Mouse (Mus musculus): ENCODE data around the gene Uhrf1bp1. TPM values are rescaled to one million over a fixed set of nuclear protein-coding genes. Genes with fewer than 3 reads are reported as not detected.

The Uhrf1bp1 gene
- polyA plus RNA-seq, 1 experiment from 2014 or later = 7.8 TPM

DNA sequence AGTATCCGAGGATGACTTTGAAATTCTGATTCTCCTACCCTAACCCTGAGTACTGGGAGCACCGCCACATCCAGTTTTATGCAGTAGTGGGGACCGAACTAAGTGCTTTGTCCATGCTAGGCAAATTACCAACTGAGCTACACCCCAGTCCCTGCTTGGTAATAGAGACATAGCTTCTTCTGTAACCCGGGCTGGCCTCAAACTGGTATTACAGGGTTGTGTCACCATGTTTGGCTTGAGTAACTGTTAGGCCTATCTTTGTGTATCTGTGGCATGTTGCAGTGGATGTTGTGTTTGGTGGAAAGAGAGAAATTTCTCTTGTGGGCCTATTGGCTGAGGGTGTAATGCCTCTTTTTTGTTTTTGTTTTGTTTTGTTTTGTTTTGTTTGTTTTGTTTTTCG lies 74.0 kb downstream of the Uhrf1bp1 start:
- H3K4me2 ChIP-seq (replicated peaks) = no peak overlapping the region
- ATAC-seq (ENCODE audit: low FRiP score, low read depth) = no peak
- no peak overlapping the region for H3K27ac ChIP-seq
- no peaks in the 10 kb centered on the region for H3K9me3 ChIP-seq
- no peaks in the 10 kb centered on the region for H3K27me3 ChIP-seq (replicated peaks)
- WGBS = 91% methylated on average over 5 of the region's 5 CpGs
- H3K4me1 ChIP-seq = no peaks in the 10 kb centered on the region
- no peaks in the 10 kb centered on the region for H3K36me3 ChIP-seq
- H3K4me3 ChIP-seq = no peak overlapping the region
- H3K9ac ChIP-seq = no peak overlapping the region

- no peak for ATAC-seq (ENCODE audit: low FRiP score, low read depth)
Observed at GRCm38 (mm10) chr17:27931826-27932225, 75.6 kb downstream of the Uhrf1bp1 start.

DNA sequence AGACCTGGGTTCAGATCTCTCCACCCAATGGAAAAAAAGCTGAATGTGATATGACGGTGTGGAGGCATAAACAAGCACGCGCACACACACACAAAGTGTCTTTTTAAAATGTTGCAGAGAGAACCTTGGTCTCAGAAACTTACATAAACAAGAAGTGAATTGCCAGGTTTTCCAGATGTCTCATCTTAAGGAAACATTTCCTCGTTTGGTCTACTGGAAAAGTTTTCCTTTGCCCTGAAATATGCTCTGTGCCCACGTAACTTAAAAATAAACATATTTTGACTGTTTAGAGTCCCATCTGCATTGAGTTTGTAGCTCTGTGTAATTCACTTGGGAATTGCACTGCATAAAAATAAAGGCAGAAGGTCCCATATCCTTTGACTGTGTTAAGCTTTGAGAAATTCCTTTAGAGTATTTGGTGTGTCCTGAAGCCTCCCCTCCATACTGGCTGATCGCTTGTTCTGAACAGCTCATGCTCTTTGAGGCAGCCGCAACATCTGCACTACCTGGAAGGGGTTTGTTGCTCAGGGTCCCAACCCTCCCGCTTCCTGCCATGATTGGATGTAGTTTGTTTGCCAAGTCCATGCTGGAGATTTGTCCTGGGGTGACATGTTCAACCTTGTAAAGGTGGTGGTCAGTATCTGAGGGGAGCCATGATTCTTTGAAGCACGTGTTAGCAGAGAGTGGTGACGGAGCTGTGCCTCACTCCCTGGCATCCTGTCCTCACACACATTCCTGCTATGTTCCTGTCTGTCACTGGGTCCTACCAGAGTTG lies 78.1 kb downstream of the Uhrf1bp1 start:
- no peaks in the 10 kb centered on the region for H3K9me3 ChIP-seq
- WGBS = 90% methylated on average over 10 of the region's 10 CpGs
- 0 out of 2 replicates have a peak, but pooled peaks cover 3% of the 10 kb centered on the region for H3K4me1 ChIP-seq
- H3K4me2 ChIP-seq (replicated peaks) = no peak overlapping the region
- H3K4me3 ChIP-seq = no peak overlapping the region
- ATAC-seq (ENCODE audit: low FRiP score, low read depth) = no peak
- no peaks in the 10 kb centered on the region for H3K36me3 ChIP-seq
- no peaks in the 10 kb centered on the region for H3K27me3 ChIP-seq (replicated peaks)
- H3K9ac ChIP-seq = no peak overlapping the region
- H3K27ac ChIP-seq = no peak overlapping the region

More at GRCm38 (mm10) chr17:27931826-27932225, 75.6 kb downstream of the Uhrf1bp1 start:
- H3K27ac ChIP-seq = no peak overlapping the region
- no peak overlapping the region for H3K4me2 ChIP-seq (replicated peaks)
- H3K9me3 ChIP-seq = no peaks in the 10 kb centered on the region
- H3K36me3 ChIP-seq = no peaks in the 10 kb centered on the region
- no peak overlapping the region for H3K9ac ChIP-seq
- no peaks in the 10 kb centered on the region for H3K27me3 ChIP-seq (replicated peaks)
- 85% methylated on average over 4 of the region's 4 CpGs for WGBS
- H3K4me1 ChIP-seq = no peaks in the 10 kb centered on the region
- H3K4me3 ChIP-seq = no peak overlapping the region

- WGBS = 96% methylated on average over 3 of the region's 3 CpGs
- no peak overlapping the region for H3K27ac ChIP-seq
- H3K9me3 ChIP-seq = no peaks in the 10 kb centered on the region
- no peak for ATAC-seq (ENCODE audit: low FRiP score, low read depth)
- H3K36me3 ChIP-seq = no peaks in the 10 kb centered on the region
- H3K4me1 ChIP-seq = peaks cover 8% of the 10 kb centered on the region
- H3K4me3 ChIP-seq = no peak overlapping the region
- no peak overlapping the region for H3K9ac ChIP-seq
- H3K4me2 ChIP-seq (replicated peaks) = no peak overlapping the region
- no peaks in the 10 kb centered on the region for H3K27me3 ChIP-seq (replicated peaks)
Observed at GRCm38 (mm10) chr17:27935091-27935490, 78.8 kb downstream of the Uhrf1bp1 start.

DNA sequence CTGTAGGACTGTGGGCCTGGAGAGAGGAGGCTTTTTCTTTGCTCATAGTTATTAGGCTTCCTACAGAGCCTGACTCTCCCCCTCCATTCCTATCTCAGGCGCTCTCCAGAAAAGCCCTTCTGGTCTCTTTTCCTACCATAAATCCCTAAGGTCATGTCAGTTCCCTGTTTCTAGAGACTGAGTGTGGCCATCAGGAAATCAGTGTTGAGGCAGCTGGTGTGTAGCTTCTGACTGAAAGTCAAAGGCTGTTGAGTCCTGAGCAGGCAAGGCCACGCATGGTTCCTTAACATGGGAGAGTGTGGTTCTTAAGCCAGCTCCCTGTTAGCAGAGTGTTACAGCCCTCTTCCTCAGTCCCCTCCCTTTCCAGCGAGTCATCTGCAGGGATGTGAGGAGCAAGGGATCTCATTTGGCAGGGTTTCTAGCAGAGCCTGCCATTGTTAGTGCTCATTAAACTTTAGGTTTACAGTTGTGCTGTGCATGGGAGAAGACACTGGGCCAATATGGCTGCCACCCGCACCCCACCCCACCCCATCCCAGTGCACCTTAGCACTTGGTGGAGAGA lies 80.9 kb downstream of the Uhrf1bp1 start:
- Histone ChIP-seq H3K4me3 (no peak overlapping the region), H3K27ac (no peak overlapping the region; the same call in 1 of the 2 replicates), H3K27me3 (replicated peaks) (no peaks in the 10 kb centered on the region), H3K9me3 (no peaks in the 10 kb centered on the region), H3K36me3 (no peaks in the 10 kb centered on the region), H3K4me1 (peaks cover 15% of the 10 kb centered on the region), H3K4me2 (replicated peaks) (no peak overlapping the region), H3K9ac (no peak overlapping the region)
- WGBS = 80% methylated on average over 4 of the region's 4 CpGs
- no peak for ATAC-seq (ENCODE audit: low FRiP score, low read depth)

DNA sequence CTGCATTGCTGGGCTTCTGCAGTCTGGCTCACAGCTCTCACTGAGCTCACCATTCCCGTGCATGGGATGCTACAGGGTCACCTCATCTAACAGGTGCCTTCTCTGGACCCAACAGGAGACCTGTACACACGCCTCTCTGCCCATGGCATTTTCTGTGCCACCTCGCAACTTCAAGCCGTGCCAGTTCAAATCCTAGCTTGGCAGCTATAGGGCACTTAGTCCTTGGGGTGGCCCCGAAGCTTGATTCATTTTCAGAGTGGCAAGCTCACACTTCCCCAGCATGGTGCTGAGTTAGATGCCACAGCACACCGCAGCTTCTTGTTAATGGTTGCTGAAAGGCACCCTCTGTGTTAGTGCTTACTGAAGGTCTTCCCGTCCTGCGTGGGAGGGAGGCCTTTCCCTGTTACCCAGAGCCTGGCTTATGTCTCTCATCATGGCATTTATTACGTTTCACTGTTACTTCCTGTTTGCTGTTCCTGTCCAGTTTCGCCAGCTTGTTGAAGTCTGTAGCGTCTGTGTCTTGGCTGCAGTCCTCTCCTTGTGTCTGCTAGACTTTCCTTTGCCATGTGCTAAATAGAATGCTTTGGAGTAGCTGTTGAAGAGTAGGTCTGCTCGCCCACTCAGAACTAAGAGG lies 82.0 kb downstream of the Uhrf1bp1 start:
- Histone ChIP-seq H3K4me1 (peaks cover 15% of the 10 kb centered on the region), H3K4me2 (replicated peaks) (no peak overlapping the region), H3K9ac (no peak overlapping the region), H3K4me3 (no peak overlapping the region), H3K9me3 (no peaks in the 10 kb centered on the region), H3K36me3 (no peaks in the 10 kb centered on the region), H3K27ac (no peak overlapping the region), H3K27me3 (replicated peaks) (no peaks in the 10 kb centered on the region)
- 86% methylated on average over 12 of the region's 12 CpGs for WGBS
- ATAC-seq (ENCODE audit: low FRiP score, low read depth) = no peak

DNA sequence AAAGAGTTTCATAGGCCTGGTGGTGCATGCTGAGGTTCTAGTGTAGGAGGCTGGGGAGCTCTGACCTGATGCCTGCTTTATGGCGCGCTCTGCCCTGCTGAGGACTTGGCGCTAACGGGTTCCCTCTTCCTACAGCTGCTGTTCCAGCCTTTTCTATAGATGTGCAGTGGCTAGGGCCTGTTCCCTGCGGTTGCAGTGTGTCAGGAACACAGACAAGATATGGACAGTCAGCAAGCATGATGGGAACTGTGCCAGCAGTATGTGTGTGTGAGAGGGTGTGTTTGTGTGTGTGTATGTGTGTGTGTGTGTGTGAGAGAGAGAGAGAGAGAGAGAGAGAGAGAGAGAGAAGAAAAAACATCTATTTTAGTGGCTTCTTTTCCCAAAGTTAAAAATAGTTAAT lies 82.8 kb downstream of the Uhrf1bp1 start:
- 61% methylated on average over 5 of the region's 5 CpGs for WGBS
- Histone ChIP-seq H3K4me1 (peaks cover 15% of the 10 kb centered on the region), H3K9ac (no peak overlapping the region), H3K4me3 (no peak overlapping the region), H3K4me2 (replicated peaks) (no peak overlapping the region), H3K27ac (no peak overlapping the region), H3K9me3 (no peaks in the 10 kb centered on the region), H3K27me3 (replicated peaks) (no peaks in the 10 kb centered on the region), H3K36me3 (no peaks in the 10 kb centered on the region)
- no peak for ATAC-seq (ENCODE audit: low FRiP score, low read depth)

DNA sequence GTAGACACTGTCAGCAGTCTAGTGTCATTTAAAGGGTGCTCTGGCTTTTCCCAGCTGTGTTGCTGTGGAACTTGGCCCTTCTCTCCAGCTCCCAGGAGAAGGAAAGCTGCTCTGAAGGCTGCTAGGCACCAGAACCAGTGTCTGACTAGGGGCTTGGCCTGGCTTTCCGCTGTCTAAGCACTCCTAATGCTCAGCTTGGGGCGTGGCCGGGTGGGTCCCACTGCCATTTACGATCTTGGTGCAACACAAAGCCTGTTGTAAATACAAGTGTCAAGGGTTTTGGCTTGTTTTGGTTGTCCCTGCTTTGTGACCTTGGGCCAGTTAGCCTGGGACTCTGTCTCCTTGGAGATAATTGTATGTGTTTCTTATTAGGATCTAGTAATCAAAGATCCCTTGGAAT lies 84.1 kb downstream of the Uhrf1bp1 start:
- no peaks in the 10 kb centered on the region for H3K36me3 ChIP-seq
- H3K9ac ChIP-seq = no peak overlapping the region
- 16% methylated on average over 4 of the region's 4 CpGs for WGBS
- no peaks in the 10 kb centered on the region for H3K27me3 ChIP-seq (replicated peaks)
- no peak overlapping the region for H3K4me2 ChIP-seq (replicated peaks)
- H3K4me1 ChIP-seq = peaks cover 15% of the 10 kb centered on the region
- H3K4me3 ChIP-seq = no peak overlapping the region
- ATAC-seq (ENCODE audit: low FRiP score, low read depth) = no peak
- no peak overlapping the region for H3K27ac ChIP-seq
- no peaks in the 10 kb centered on the region for H3K9me3 ChIP-seq

GRCm38 (mm10) chr17:27941178-27941577 lies 84.9 kb downstream of the Uhrf1bp1 start:
- 84% methylated on average over 5 of the region's 5 CpGs for WGBS
- Histone ChIP-seq H3K4me2 (replicated peaks) (no peak overlapping the region), H3K9me3 (no peaks in the 10 kb centered on the region), H3K4me1 (peaks cover 23% of the 10 kb centered on the region), H3K9ac (no peak overlapping the region), H3K4me3 (no peak overlapping the region), H3K27me3 (replicated peaks) (no peaks in the 10 kb centered on the region), H3K36me3 (no peaks in the 10 kb centered on the region), H3K27ac (no peak overlapping the region)
- no peak for ATAC-seq (ENCODE audit: low FRiP score, low read depth)

- Histone ChIP-seq H3K27ac (no peak overlapping the region), H3K27me3 (replicated peaks) (no peaks in the 10 kb centered on the region), H3K4me1 (peaks cover 28% of the 10 kb centered on the region), H3K36me3 (no peaks in the 10 kb centered on the region), H3K4me2 (replicated peaks) (no peak overlapping the region), H3K9me3 (no peaks in the 10 kb centered on the region), H3K9ac (no peak overlapping the region), H3K4me3 (no peak overlapping the region)
- no peak for ATAC-seq (ENCODE audit: low FRiP score, low read depth)
- 78% methylated on average over 2 of the region's 2 CpGs for WGBS
Observed at GRCm38 (mm10) chr17:27941698-27942097, 85.5 kb downstream of the Uhrf1bp1 start.

GRCm38 (mm10) chr17:27942131-27942530 lies 85.9 kb downstream of the Uhrf1bp1 start:
- H3K36me3 ChIP-seq = no peaks in the 10 kb centered on the region
- no peaks in the 10 kb centered on the region for H3K9me3 ChIP-seq
- ATAC-seq (ENCODE audit: low FRiP score, low read depth) = no peak
- H3K27ac ChIP-seq = no peak overlapping the region
- H3K4me1 ChIP-seq = peaks cover 29% of the 10 kb centered on the region
- no peak overlapping the region for H3K9ac ChIP-seq
- whole genome bisulfite sequencing = 90% methylated on average over 4 of the region's 4 CpGs
- H3K27me3 ChIP-seq (replicated peaks) = no peaks in the 10 kb centered on the region
- no peak overlapping the region for H3K4me3 ChIP-seq
- H3K4me2 ChIP-seq (replicated peaks) = no peak overlapping the region

DNA sequence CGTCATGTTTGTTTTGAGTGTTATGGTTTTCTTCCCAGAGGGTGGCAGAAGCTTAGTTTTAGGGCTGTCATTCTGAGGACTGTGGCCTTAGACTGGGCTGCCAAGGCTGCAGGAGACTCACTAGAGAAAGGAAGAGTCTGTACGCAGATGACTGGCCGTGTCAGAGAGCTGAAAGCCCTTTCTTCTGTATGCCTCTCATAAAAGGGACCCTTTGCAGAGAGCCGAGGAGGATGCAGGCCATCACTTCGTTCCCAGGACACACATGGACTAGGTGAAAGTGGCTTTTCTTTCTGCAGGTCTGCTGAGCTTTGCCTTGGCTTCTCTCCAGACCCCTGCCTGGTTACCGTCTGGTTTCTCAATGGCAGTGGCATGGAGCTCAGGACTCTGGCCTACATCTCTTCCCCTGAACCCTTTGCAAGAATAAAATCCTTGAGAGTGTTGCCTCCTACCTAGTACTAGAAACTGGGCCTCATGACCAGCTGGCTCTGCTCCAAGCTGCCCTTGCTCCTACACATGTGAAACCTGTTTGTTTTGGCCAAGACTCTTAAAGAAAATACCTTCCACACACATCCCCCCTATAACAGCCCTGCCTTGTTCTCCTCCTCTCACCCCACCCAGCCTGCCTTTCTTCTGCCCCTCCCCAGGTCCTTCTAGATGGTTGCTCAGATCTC lies 89.4 kb downstream of the Uhrf1bp1 start:
- H3K4me1 ChIP-seq = peaks cover 21% of the 10 kb centered on the region; the same call in 1 of the 2 replicates
- 53% methylated on average over 6 of the region's 6 CpGs for WGBS
- H3K27me3 ChIP-seq (replicated peaks) = no peaks in the 10 kb centered on the region
- H3K4me2 ChIP-seq (replicated peaks) = no peak overlapping the region
- no peak overlapping the region for H3K9ac ChIP-seq
- H3K4me3 ChIP-seq = no peak overlapping the region
- peak overlapping the region; percentile 20; the same call in 1 of the 2 replicates for H3K27ac ChIP-seq
- no peaks in the 10 kb centered on the region for H3K36me3 ChIP-seq
- no peaks in the 10 kb centered on the region for H3K9me3 ChIP-seq
- ATAC-seq (ENCODE audit: low FRiP score, low read depth) = no peak

Data from neural tube, embryonic 12.5 days (tissue).